Mouse (Mus musculus) hindbrain, embryonic 13.5 days (tissue): ENCODE results near the gene Cacnb4. TPM values are rescaled to one million over a fixed set of nuclear protein-coding genes. Genes with fewer than 3 reads are reported as not detected.

Source experiments
- ATAC-seq: fragments of 200-750 bp; cut with Nextera tagmentation; 2 replicates; pipeline ENCODE4 v1.8.0; 2017; ENCODE audit warnings: moderate TSS enrichment; ENCODE audit not compliant: low FRiP score
- H3K27ac ChIP-seq: fragments of 300-500 bp; sonication (generic); 2 replicates; pipeline ENCODE4 v1.5.1; 2015; ENCODE audit warnings: inconsistent platforms, mild to moderate bottlenecking, moderate library complexity
- H3K27me3 ChIP-seq: fragments of 300-500 bp; sonication (generic); 2 replicates; pipeline ENCODE4 v1.6.1; 2015; ENCODE audit warnings: mild to moderate bottlenecking, inconsistent platforms
- H3K36me3 ChIP-seq: fragments of 300-500 bp; sonication (generic); 2 replicates; pipeline ENCODE4 v1.6.1; 2015; ENCODE audit warnings: mild to moderate bottlenecking, inconsistent platforms
- H3K4me1 ChIP-seq: fragments of 300-500 bp; sonication (generic); replicated peaks from 2 replicates; pipeline ENCODE4 v1.6.1; 2015; ENCODE audit warnings: inconsistent platforms
- H3K4me2 ChIP-seq: fragments of 300-500 bp; sonication (generic); 2 replicates; pipeline ENCODE4 v1.6.1; 2015; ENCODE audit warnings: inconsistent platforms, mild to moderate bottlenecking, moderate library complexity
- H3K4me3 ChIP-seq: fragments of 300-500 bp; sonication (generic); 2 replicates; pipeline ENCODE4 v1.5.1; 2015; ENCODE audit warnings: mild to moderate bottlenecking, inconsistent platforms
- H3K9ac ChIP-seq: fragments of 300-500 bp; sonication (generic); 2 replicates; pipeline ENCODE4 v1.6.1; 2015; ENCODE audit warnings: mild to moderate bottlenecking, inconsistent platforms
- H3K9me3 ChIP-seq: fragments of 300-500 bp; sonication (generic); 2 replicates; pipeline ENCODE4 v1.6.1; 2016; ENCODE audit warnings: inconsistent platforms
- WGBS: fragments of 180-500 bp; shearing (Covaris S2); methylation state at CpG from one replicate; pipeline ENCODE4 v1.1.7; 2015; 5-methylcytosine and 5-hydroxymethylcytosine counted together
- polyA plus RNA-seq: library from polyadenylated mRNA; unstranded; fragments of >200 nt; fragmentation: Nextera tagmentation; extraction: Ambion mirVana; gene quantifications from 2 replicates; pipeline ENCODE4 v1.2.1, GENCODE M21; 2015

Gene Cacnb4
- polyA plus RNA-seq, 1 experiment from 2014 or later, result 13.3 TPM

GRCm38 (mm10) chr2:52525876-52526592 lies 150.6 kb downstream of the Cacnb4 start:
- H3K4me3 ChIP-seq, result no peak overlapping the region
- H3K4me1 ChIP-seq, result no peaks in the 10 kb centered on the region
- no peak overlapping the region for H3K27ac ChIP-seq
- ATAC-seq, result no peak; the same call in 1 of the 2 replicates
- no peaks in the 10 kb centered on the region for H3K27me3 ChIP-seq
- no peak overlapping the region for H3K9ac ChIP-seq
- WGBS, result 92% methylated on average over 11 of the region's 11 CpGs
- H3K9me3 ChIP-seq, result no peaks in the 10 kb centered on the region
- H3K36me3 ChIP-seq, result 0 out of 2 replicates have a peak, but pooled peaks cover 4% of the 10 kb centered on the region
- no peak overlapping the region for H3K4me2 ChIP-seq

GRCm38 (mm10) chr2:52523056-52523715 lies 153.4 kb downstream of the Cacnb4 start:
- Histone ChIP-seq H3K4me3 (no peak overlapping the region), H3K9me3 (no peaks in the 10 kb centered on the region), H3K4me1 (no peaks in the 10 kb centered on the region), H3K27ac (no peak overlapping the region), H3K9ac (no peak overlapping the region), H3K36me3 (no peaks in the 10 kb centered on the region), H3K4me2 (no peak overlapping the region), H3K27me3 (no peaks in the 10 kb centered on the region)
- ATAC-seq, result no peak
- WGBS, result 94% methylated on average over 7 of the region's 7 CpGs

- no peaks in the 10 kb centered on the region for H3K27me3 ChIP-seq
- H3K4me3 ChIP-seq, result no peak overlapping the region
- H3K4me2 ChIP-seq, result no peak overlapping the region
- ATAC-seq, result no peak
- H3K9ac ChIP-seq, result no peak overlapping the region
- H3K4me1 ChIP-seq, result no peaks in the 10 kb centered on the region
- H3K9me3 ChIP-seq, result no peaks in the 10 kb centered on the region
- H3K27ac ChIP-seq, result no peak overlapping the region
- WGBS, result 94% methylated on average over 1 of the region's 1 CpGs
- no peaks in the 10 kb centered on the region for H3K36me3 ChIP-seq
Observed at GRCm38 (mm10) chr2:52521012-52521411, 155.6 kb downstream of the Cacnb4 start.

GRCm38 (mm10) chr2:52518740-52519139 lies 157.9 kb downstream of the Cacnb4 start:
- ATAC-seq, result no peak
- no peaks in the 10 kb centered on the region for H3K27me3 ChIP-seq
- no peaks in the 10 kb centered on the region for H3K4me1 ChIP-seq
- H3K27ac ChIP-seq, result no peak overlapping the region
- no peak overlapping the region for H3K9ac ChIP-seq
- WGBS, result 93% methylated on average over 4 of the region's 4 CpGs
- H3K4me2 ChIP-seq, result no peak overlapping the region
- no peak overlapping the region for H3K4me3 ChIP-seq
- no peaks in the 10 kb centered on the region for H3K36me3 ChIP-seq
- no peaks in the 10 kb centered on the region for H3K9me3 ChIP-seq

GRCm38 (mm10) chr2:52516534-52516933 lies 160.1 kb downstream of the Cacnb4 start:
- H3K4me2 ChIP-seq, result no peak overlapping the region
- H3K4me3 ChIP-seq, result no peak overlapping the region
- H3K9me3 ChIP-seq, result no peaks in the 10 kb centered on the region
- H3K36me3 ChIP-seq, result no peaks in the 10 kb centered on the region
- peaks cover 11% of the 10 kb centered on the region for H3K4me1 ChIP-seq
- H3K27ac ChIP-seq, result no peak overlapping the region
- no peaks in the 10 kb centered on the region for H3K27me3 ChIP-seq
- H3K9ac ChIP-seq, result no peak overlapping the region
- no peak for ATAC-seq
- WGBS, result 82% methylated on average over 3 of the region's 3 CpGs

GRCm38 (mm10) chr2:52512865-52513388 lies 163.7 kb downstream of the Cacnb4 start:
- WGBS, result 88% methylated on average over 3 of the region's 3 CpGs
- H3K9ac ChIP-seq, result no peak overlapping the region
- peaks cover 21% of the 10 kb centered on the region for H3K4me1 ChIP-seq
- H3K4me3 ChIP-seq, result no peak overlapping the region
- no peaks in the 10 kb centered on the region for H3K36me3 ChIP-seq
- H3K27me3 ChIP-seq, result no peaks in the 10 kb centered on the region
- H3K4me2 ChIP-seq, result no peak overlapping the region
- ATAC-seq, result no peak
- H3K27ac ChIP-seq, result no peak overlapping the region
- H3K9me3 ChIP-seq, result no peaks in the 10 kb centered on the region

- peak; percentile 50 for ATAC-seq
- no peaks in the 10 kb centered on the region for H3K27me3 ChIP-seq
- peaks cover 21% of the 10 kb centered on the region for H3K4me1 ChIP-seq
- peak overlapping the region; percentile 37 for H3K4me2 ChIP-seq
- H3K9ac ChIP-seq, result peak overlapping the region; percentile 56
- peak overlapping the region; percentile 88 for H3K27ac ChIP-seq
- no peaks in the 10 kb centered on the region for H3K36me3 ChIP-seq
- no peak overlapping the region for H3K4me3 ChIP-seq
- WGBS, result 20% methylated on average over 3 of the region's 3 CpGs
- H3K9me3 ChIP-seq, result no peaks in the 10 kb centered on the region
Observed at GRCm38 (mm10) chr2:52512206-52512605, 164.4 kb downstream of the Cacnb4 start.

- Histone ChIP-seq H3K9ac (peak overlapping the region; percentile 56), H3K4me2 (peak overlapping the region; percentile 37), H3K36me3 (no peaks in the 10 kb centered on the region; the same call in 1 of the 2 replicates), H3K9me3 (no peaks in the 10 kb centered on the region), H3K27me3 (no peaks in the 10 kb centered on the region), H3K4me3 (no peak overlapping the region), H3K27ac (peak overlapping the region; percentile 88), H3K4me1 (peaks cover 21% of the 10 kb centered on the region)
- peak; percentile 70 for ATAC-seq
- WGBS, result 9% methylated on average over 13 of the region's 13 CpGs
Observed at GRCm38 (mm10) chr2:52511799-52512198, 164.8 kb downstream of the Cacnb4 start.

- no peak overlapping the region for H3K27ac ChIP-seq
- no peaks in the 10 kb centered on the region; the same call in 1 of the 2 replicates for H3K36me3 ChIP-seq
- H3K4me2 ChIP-seq, result no peak overlapping the region
- H3K9me3 ChIP-seq, result no peaks in the 10 kb centered on the region
- no peaks in the 10 kb centered on the region for H3K27me3 ChIP-seq
- H3K4me1 ChIP-seq, result peaks cover 21% of the 10 kb centered on the region
- no peak overlapping the region for H3K4me3 ChIP-seq
- H3K9ac ChIP-seq, result no peak overlapping the region
- 0 out of 2 replicates have a peak, but pooled peaks have one; percentile 17 for ATAC-seq
- 75% methylated on average over 19 of the region's 19 CpGs for WGBS
Observed at GRCm38 (mm10) chr2:52509779-52510500, 166.7 kb downstream of the Cacnb4 start.

- Histone ChIP-seq H3K4me2 (no peak overlapping the region), H3K9me3 (no peaks in the 10 kb centered on the region), H3K36me3 (no peaks in the 10 kb centered on the region; the same call in 1 of the 2 replicates), H3K27ac (no peak overlapping the region), H3K27me3 (no peaks in the 10 kb centered on the region), H3K4me1 (peaks cover 10% of the 10 kb centered on the region), H3K9ac (no peak overlapping the region), H3K4me3 (no peak overlapping the region)
- 86% methylated on average over 2 of the region's 2 CpGs for WGBS
- ATAC-seq, result no peak
Observed at GRCm38 (mm10) chr2:52505164-52505563, 171.5 kb downstream of the Cacnb4 start.

GRCm38 (mm10) chr2:52504762-52505161 lies 171.9 kb downstream of the Cacnb4 start:
- WGBS, result 95% methylated on average over 3 of the region's 3 CpGs
- Histone ChIP-seq H3K4me3 (no peak overlapping the region), H3K27me3 (no peaks in the 10 kb centered on the region), H3K9me3 (no peaks in the 10 kb centered on the region), H3K4me1 (peaks cover 10% of the 10 kb centered on the region), H3K4me2 (no peak overlapping the region), H3K9ac (no peak overlapping the region), H3K27ac (no peak overlapping the region), H3K36me3 (no peaks in the 10 kb centered on the region; the same call in 1 of the 2 replicates)
- no peak for ATAC-seq

GRCm38 (mm10) chr2:52499849-52500262 lies 176.8 kb downstream of the Cacnb4 start:
- H3K9ac ChIP-seq, result no peak overlapping the region; the same call in 1 of the 2 replicates
- 56% methylated on average over 6 of the region's 6 CpGs for whole genome bisulfite sequencing
- peak; percentile 69 for ATAC-seq
- no peaks in the 10 kb centered on the region for H3K9me3 ChIP-seq
- peak overlapping the region; percentile 85 for H3K27ac ChIP-seq
- peaks cover 24% of the 10 kb centered on the region for H3K4me1 ChIP-seq
- no peaks in the 10 kb centered on the region for H3K36me3 ChIP-seq
- H3K4me3 ChIP-seq, result no peak overlapping the region
- no peak overlapping the region for H3K4me2 ChIP-seq
- no peaks in the 10 kb centered on the region for H3K27me3 ChIP-seq
